Mouse (Mus musculus) lung, postnatal 4 days (tissue): Measurements from ENCODE around the gene Dffa.
"Not testable (repeated sequence)": the region's sequence is repeated elsewhere in the genome, so short reads cannot be mapped to it uniquely, and the experiment has no call there.

ENCODE experiments used
- DNase-seq, 2 experiments: peaks; one replicate each; pipeline ENCODE4 v3.0.0; 2021

The Dffa gene

GRCm38 (mm10) chr4:149149611-149150010 is 45.7 kb downstream of the Dffa start:
- peak in 1 of 2 experiments; percentile 56 for DNase-seq

- no peak for DNase-seq
Observed at GRCm38 (mm10) chr4:149150256-149150655, 46.3 kb downstream of the Dffa start.

GRCm38 (mm10) chr4:149150721-149151120 is 46.8 kb downstream of the Dffa start:
- DNase-seq: no peak

- no peak for DNase-seq
Observed at GRCm38 (mm10) chr4:149154859-149155258, 50.9 kb downstream of the Dffa start.

GRCm38 (mm10) chr4:149155711-149156110 is 51.8 kb downstream of the Dffa start:
- DNase-seq: peak; percentile 58 to 63

- no peak for DNase-seq
Observed at GRCm38 (mm10) chr4:149157415-149157973, 53.5 kb downstream of the Dffa start.

GRCm38 (mm10) chr4:149159203-149159602 is 55.3 kb downstream of the Dffa start:
- no peak for DNase-seq

GRCm38 (mm10) chr4:149159891-149160290 is 55.9 kb downstream of the Dffa start:
- DNase-seq: no peak

- DNase-seq: no peak
Observed at GRCm38 (mm10) chr4:149161166-149161565, 57.2 kb downstream of the Dffa start.

GRCm38 (mm10) chr4:149163196-149163595 is 59.2 kb downstream of the Dffa start:
- DNase-seq: no peak

GRCm38 (mm10) chr4:149164150-149164549 is 60.2 kb downstream of the Dffa start:
- no peak for DNase-seq

GRCm38 (mm10) chr4:149166215-149166946 is 62.4 kb downstream of the Dffa start, which contains the start of gene Pgd:
Gene Pgd, minus strand, starts transcription at chr4:149166771.
- peak; percentile 98 for DNase-seq

- peak; percentile 57 to 60 for DNase-seq
Observed at GRCm38 (mm10) chr4:149166957-149167611, 63.1 kb downstream of the Dffa start.

- no peak for DNase-seq
Observed at GRCm38 (mm10) chr4:149168016-149168415, 64.1 kb downstream of the Dffa start.

GRCm38 (mm10) chr4:149169926-149170325 is 66.0 kb downstream of the Dffa start:
- DNase-seq: not testable (repeated sequence)
